Mouse (Mus musculus): Measurements from ENCODE around the gene 5031439G07Rik. TPM values are rescaled to one million over a fixed set of nuclear protein-coding genes. Genes with fewer than 3 reads are reported as not detected.

The 5031439G07Rik gene
- polyA plus RNA-seq, 1 experiment, result 14.3 TPM

DNA sequence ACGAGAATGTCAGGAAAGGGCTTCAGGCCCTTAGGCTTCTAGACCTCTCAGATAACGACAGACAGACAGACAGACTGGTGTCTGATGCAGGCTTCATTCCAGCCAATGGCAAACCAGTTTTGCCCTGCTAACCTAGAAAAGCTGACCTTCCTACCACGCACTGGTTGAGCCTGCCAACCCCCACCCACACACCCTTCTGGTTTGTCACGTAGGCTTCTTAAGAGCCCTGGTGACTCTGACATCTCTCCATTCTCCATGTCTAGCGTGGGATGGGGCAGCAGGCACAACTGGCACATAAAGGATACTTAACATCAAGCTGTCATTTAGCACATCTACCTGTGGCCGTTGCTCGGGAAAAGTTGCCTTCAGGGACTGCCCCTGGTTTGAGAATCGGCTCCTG, 21.3 kb upstream of the 5031439G07Rik start:
- 91% methylated on average over 8 of the region's 8 CpGs for WGBS
- H3K4me1 ChIP-seq (ENCODE audit: control insufficient read depth, insufficient read depth, insufficient read length, low read length), result peaks cover 8% of the 10 kb centered on the region; the same call in 1 of the 2 replicates
- no peak overlapping the region for H3K27ac ChIP-seq (ENCODE audit: insufficient read depth, low read depth, low read length)

DNA sequence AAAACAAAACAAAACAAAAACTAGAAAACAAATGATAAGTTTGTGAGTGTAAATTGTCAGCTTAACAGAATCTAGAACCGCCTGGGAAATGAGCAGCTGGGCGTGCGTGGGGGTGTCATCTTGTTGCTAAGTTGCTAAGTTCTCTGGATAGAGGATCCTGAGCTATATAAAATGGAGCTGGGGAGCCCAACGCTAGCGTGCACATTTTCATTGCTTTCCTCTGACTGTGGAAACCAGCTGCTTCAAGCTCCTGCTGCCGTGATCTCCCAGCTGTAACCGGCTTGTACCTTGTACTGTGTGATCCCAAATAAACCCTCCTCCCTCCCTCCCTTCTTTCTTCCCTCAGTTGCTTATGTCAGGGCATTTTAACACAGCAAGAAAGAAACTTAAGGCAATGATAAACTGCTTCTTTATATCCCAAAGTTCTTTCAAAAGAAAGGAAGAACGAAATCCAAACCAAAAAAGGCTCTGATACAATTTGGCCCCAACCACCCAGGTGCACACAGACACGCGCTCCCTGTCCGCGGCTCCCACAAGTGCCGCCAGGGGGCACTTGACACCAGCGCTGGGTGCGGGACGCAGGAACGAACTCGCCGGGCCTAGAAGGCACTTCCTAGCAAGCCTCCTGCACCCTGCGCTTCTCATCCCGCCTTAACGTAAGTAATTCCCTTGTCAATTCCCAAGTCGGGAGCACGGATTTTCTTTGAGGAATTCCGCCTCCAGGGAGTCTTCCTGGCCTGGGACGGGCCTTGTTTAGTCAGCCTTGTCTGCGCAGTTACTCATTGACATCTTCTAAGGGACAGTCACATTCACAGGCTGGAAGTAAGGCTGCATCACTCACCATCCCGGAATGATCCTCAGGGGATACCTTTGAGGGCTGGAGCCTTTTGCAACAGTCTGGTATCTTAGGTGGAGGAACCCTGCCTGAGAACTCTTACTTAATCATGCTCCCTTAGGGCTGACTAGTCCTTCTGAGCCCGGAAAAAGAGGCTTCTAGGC, 12.9 kb upstream of the 5031439G07Rik start:
- TF ChIP-seq POLR2A (IDR thresholded peaks at IDR 0.05; ENCODE audit: low read depth, low read length) (no peak), CTCF (IDR thresholded peaks at IDR 0.05; ENCODE audit: extremely low read depth, insufficient read length, insufficient replicate concordance, low read depth, low read length) (peak; percentile 96)
- H3K4me3 ChIP-seq (ENCODE audit: low read depth, low read length), result no peak overlapping the region

More for the DNA sequence above, 21.3 kb upstream of the 5031439G07Rik start:
- H3K27me3 ChIP-seq (ENCODE audit: control insufficient read depth, insufficient read depth, low read length), result no peaks in the 10 kb centered on the region
- H3K36me3 ChIP-seq (ENCODE audit: control insufficient read depth, insufficient read depth, low read length), result no peaks in the 10 kb centered on the region
- TF ChIP-seq CTCF (IDR thresholded peaks at IDR 0.05; ENCODE audit: extremely low read depth, insufficient read length, insufficient replicate concordance, low read depth, low read length) (no peak), POLR2A (IDR thresholded peaks at IDR 0.05; ENCODE audit: low read depth, low read length) (no peak)
- no peak overlapping the region for H3K4me3 ChIP-seq (ENCODE audit: low read depth, low read length)

DNA sequence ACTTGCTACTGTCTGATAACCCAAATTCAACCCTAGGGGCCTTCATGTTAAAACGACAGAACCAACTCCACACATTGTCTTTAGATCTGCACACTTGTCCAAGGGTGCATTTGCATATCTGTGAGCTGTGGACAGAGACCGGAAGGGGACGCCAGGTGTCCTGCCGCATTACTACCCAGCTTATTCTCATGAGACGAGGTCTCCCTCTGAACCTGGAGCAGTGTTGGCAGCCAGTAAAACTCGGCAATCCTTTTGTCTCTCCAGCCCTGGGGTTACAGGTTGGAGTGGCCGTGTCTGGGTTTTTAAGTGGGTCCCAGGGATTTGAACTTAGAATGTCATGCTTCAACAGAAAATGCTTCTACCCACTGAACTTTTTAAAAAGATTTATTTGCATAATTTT, 11.6 kb upstream of the 5031439G07Rik start:
- Histone ChIP-seq H3K4me1 (ENCODE audit: control insufficient read depth, insufficient read depth, insufficient read length, low read length) (no peaks in the 10 kb centered on the region), H3K27ac (ENCODE audit: insufficient read depth, low read depth, low read length) (no peak overlapping the region), H3K4me3 (ENCODE audit: low read depth, low read length) (no peak overlapping the region), H3K36me3 (ENCODE audit: control insufficient read depth, insufficient read depth, low read length) (no peaks in the 10 kb centered on the region), H3K27me3 (ENCODE audit: control insufficient read depth, insufficient read depth, low read length) (no peaks in the 10 kb centered on the region)
- 77% methylated on average over 7 of the region's 7 CpGs for whole genome bisulfite sequencing
- TF ChIP-seq CTCF (IDR thresholded peaks at IDR 0.05; ENCODE audit: extremely low read depth, insufficient read length, insufficient replicate concordance, low read depth, low read length) (no peak), POLR2A (IDR thresholded peaks at IDR 0.05; ENCODE audit: low read depth, low read length) (no peak)

More for the DNA sequence above, 12.9 kb upstream of the 5031439G07Rik start:
- Histone ChIP-seq H3K36me3 (ENCODE audit: control insufficient read depth, insufficient read depth, low read length) (no peaks in the 10 kb centered on the region), H3K4me1 (ENCODE audit: control insufficient read depth, insufficient read depth, insufficient read length, low read length) (no peaks in the 10 kb centered on the region), H3K27me3 (ENCODE audit: control insufficient read depth, insufficient read depth, low read length) (no peaks in the 10 kb centered on the region), H3K27ac (ENCODE audit: insufficient read depth, low read depth, low read length) (no peak overlapping the region)
- WGBS, result 16% methylated on average over 29 of the region's 29 CpGs

DNA sequence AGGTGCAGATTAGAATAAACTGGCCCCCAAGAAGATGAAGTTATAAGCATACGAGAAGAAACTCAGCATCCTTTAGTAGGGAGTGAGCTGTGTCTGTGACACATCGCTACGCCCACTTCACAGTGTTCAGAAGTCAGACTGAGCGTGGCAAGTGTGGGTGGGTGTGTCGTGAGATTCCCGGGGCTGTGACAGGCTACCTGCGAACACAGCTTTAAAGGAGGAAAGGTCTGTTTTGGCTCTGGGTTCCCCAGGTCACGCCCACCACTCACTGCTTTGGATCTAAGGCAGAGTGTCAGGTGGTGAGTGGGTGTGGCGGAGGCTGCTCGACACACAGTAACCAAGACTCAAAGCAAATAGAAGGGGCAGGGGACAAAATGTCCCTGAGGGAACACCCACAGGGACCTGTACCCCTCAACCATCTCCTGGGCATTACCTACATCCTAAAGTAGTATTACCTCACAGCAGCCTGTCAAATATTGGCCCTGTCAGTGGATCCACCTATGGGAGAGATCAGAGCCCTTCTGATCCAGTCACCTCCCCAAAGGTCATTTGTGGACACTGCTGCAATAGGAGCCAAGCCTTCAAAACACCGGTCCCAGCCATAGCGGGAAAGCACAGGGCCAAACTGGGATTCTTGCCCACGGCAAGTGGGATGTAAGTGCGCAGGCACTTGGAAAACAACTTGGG, 9.6 kb upstream of the 5031439G07Rik start:
- Histone ChIP-seq H3K36me3 (ENCODE audit: control insufficient read depth, insufficient read depth, low read length) (no peaks in the 10 kb centered on the region), H3K4me3 (ENCODE audit: low read depth, low read length) (no peak overlapping the region), H3K4me1 (ENCODE audit: control insufficient read depth, insufficient read depth, insufficient read length, low read length) (no peaks in the 10 kb centered on the region), H3K27me3 (ENCODE audit: control insufficient read depth, insufficient read depth, low read length) (no peaks in the 10 kb centered on the region), H3K27ac (ENCODE audit: insufficient read depth, low read depth, low read length) (no peak overlapping the region)
- 57% methylated on average over 14 of the region's 14 CpGs for WGBS
- TF ChIP-seq POLR2A (IDR thresholded peaks at IDR 0.05; ENCODE audit: low read depth, low read length) (no peak), CTCF (IDR thresholded peaks at IDR 0.05; ENCODE audit: extremely low read depth, insufficient read length, insufficient replicate concordance, low read depth, low read length) (no peak)

DNA sequence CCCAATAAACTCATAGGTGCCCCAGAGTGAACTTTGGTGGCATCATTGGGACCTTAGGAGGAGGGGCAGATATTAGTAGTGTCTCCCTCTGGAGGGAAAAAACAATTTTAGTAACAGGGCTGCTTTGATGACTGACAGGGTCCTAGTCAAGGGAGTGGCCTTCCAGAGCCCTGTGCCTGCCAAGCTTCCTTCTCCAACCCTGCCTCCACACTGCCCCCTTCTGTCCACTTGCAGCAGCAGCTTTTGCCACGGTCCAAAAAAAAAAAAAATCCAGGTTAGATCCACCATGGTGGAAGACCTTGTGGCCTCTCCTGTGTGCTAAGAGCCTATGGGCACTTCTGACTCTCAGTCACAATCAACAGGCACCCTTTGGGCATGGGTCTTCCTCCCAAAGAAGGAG, 7.6 kb upstream of the 5031439G07Rik start:
- Histone ChIP-seq H3K36me3 (ENCODE audit: control insufficient read depth, insufficient read depth, low read length) (no peaks in the 10 kb centered on the region), H3K27ac (ENCODE audit: insufficient read depth, low read depth, low read length) (no peak overlapping the region), H3K27me3 (ENCODE audit: control insufficient read depth, insufficient read depth, low read length) (no peaks in the 10 kb centered on the region), H3K4me3 (ENCODE audit: low read depth, low read length) (no peak overlapping the region), H3K4me1 (ENCODE audit: control insufficient read depth, insufficient read depth, insufficient read length, low read length) (no peaks in the 10 kb centered on the region)
- 0% methylated on average over 1 of the region's 1 CpGs for WGBS
- TF ChIP-seq POLR2A (IDR thresholded peaks at IDR 0.05; ENCODE audit: low read depth, low read length), result no peak
- TF ChIP-seq CTCF (IDR thresholded peaks at IDR 0.05; ENCODE audit: extremely low read depth, insufficient read length, insufficient replicate concordance, low read depth, low read length), result peak; percentile 81

DNA sequence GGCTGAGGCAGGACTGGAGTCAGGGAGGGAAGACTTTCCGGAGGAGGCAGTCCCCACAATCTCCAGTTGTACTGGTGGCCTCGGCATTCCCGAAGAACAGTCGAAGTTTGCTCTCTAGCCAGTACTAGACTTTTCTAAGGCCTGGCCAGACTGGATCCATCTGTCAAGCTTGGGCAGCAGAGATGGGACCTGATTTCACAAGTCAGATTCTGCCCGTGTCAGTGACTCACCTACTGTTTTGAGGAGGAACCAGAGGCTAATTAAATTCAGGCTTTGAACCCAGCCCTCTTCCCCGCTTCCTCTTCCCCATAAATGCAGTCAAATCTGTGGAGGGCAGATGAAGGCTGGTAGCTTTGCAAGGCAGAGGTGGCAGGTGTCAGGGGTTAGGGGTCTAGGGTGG, 6.7 kb upstream of the 5031439G07Rik start:
- H3K4me3 ChIP-seq (ENCODE audit: low read depth, low read length), result no peak overlapping the region
- whole genome bisulfite sequencing, result 48% methylated on average over 6 of the region's 6 CpGs
- H3K4me1 ChIP-seq (ENCODE audit: control insufficient read depth, insufficient read depth, insufficient read length, low read length), result no peaks in the 10 kb centered on the region
- TF ChIP-seq CTCF (IDR thresholded peaks at IDR 0.05; ENCODE audit: extremely low read depth, insufficient read length, insufficient replicate concordance, low read depth, low read length) (no peak), POLR2A (IDR thresholded peaks at IDR 0.05; ENCODE audit: low read depth, low read length) (no peak)
- H3K27me3 ChIP-seq (ENCODE audit: control insufficient read depth, insufficient read depth, low read length), result no peaks in the 10 kb centered on the region
- H3K36me3 ChIP-seq (ENCODE audit: control insufficient read depth, insufficient read depth, low read length), result no peaks in the 10 kb centered on the region
- no peak overlapping the region for H3K27ac ChIP-seq (ENCODE audit: insufficient read depth, low read depth, low read length)

DNA sequence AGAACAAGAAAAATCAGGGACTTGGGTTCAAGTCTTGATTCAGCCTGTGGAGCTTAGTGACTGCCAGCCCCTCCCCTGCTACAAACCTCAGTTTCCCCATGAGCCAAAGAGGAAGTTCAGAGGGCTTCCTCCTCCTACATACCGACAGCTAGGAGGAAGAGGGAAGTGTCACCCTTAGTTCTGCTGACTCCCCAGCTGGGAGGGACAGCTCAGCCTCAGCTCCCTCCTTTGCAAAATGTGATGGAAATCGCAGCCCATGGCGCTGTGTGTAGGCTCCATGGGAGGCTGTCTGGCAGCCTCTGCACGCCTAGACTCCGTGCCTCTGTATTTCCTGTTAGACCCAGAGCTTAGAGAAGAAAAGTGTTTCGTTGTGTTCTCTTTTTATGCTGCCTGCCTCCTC, 6.1 kb upstream of the 5031439G07Rik start:
- Histone ChIP-seq H3K36me3 (ENCODE audit: control insufficient read depth, insufficient read depth, low read length) (no peaks in the 10 kb centered on the region), H3K4me3 (ENCODE audit: low read depth, low read length) (no peak overlapping the region), H3K4me1 (ENCODE audit: control insufficient read depth, insufficient read depth, insufficient read length, low read length) (no peaks in the 10 kb centered on the region), H3K27me3 (ENCODE audit: control insufficient read depth, insufficient read depth, low read length) (no peaks in the 10 kb centered on the region), H3K27ac (ENCODE audit: insufficient read depth, low read depth, low read length) (no peak overlapping the region)
- WGBS, result 42% methylated on average over 6 of the region's 6 CpGs
- TF ChIP-seq POLR2A (IDR thresholded peaks at IDR 0.05; ENCODE audit: low read depth, low read length) (no peak), CTCF (IDR thresholded peaks at IDR 0.05; ENCODE audit: extremely low read depth, insufficient read length, insufficient replicate concordance, low read depth, low read length) (no peak)

All from small intestine, adult 2 months (tissue).